Mouse (Mus musculus): Measurements from ENCODE around the gene Gm9972. TPM values are rescaled to one million over a fixed set of nuclear protein-coding genes. Genes with fewer than 3 reads are reported as not detected.

Gene Gm9972
- polyA plus RNA-seq, 1 experiment from 2014 or later, result not detected

- TF ChIP-seq CTCF (IDR thresholded peaks at IDR 0.05), result no peak
- DNase-seq (ENCODE audit: low read depth, low spot score) (no peak), ATAC-seq (no peak)
- H3K27me3 ChIP-seq, result peaks cover 13% of the 10 kb centered on the region
- in situ Hi-C loops (cut with MboI; ENCODE audit: low pct_unique_long_range_greater_than_20kb), result no loop called here
- CTCF ChIA-PET, result no interaction called here
- POLR2A ChIA-PET, result no interaction called here
Observed at GRCm38 (mm10) chr11:43062286-43062685, 26.7 kb downstream of the Gm9972 start.

- ATAC-seq, result no peak
- POLR2A ChIA-PET, result no interaction called here
- CTCF ChIA-PET, result no interaction called here
- H3K27me3 ChIP-seq, result peaks cover 8% of the 10 kb centered on the region
- no peak for DNase-seq (ENCODE audit: low read depth, low spot score)
- TF ChIP-seq CTCF (IDR thresholded peaks at IDR 0.05), result no peak
- in situ Hi-C loops (cut with MboI; ENCODE audit: low pct_unique_long_range_greater_than_20kb), result no loop called here
Observed at GRCm38 (mm10) chr11:43086309-43087050, 50.9 kb downstream of the Gm9972 start.

Other genes with a start within 250 kb of the Gm9972 start
- gene Atp10b, start 114.1 kb downstream of the Gm9972 start, polyA plus RNA-seq (2021), result not detected

All from Patski (cell line).